Mouse (Mus musculus) gastrocnemius, postnatal 25 days (tissue): ENCODE results near the gene Tmem107. TPM values are rescaled to one million over a fixed set of nuclear protein-coding genes. Genes with fewer than 3 reads are reported as not detected.

ENCODE experiments used
- DNase-seq: peaks from one replicate; pipeline ENCODE4 v3.0.0; 2022
- total RNA-seq, 2 experiments: library from RNA; stranded (reverse); gene quantifications; 1 replicate in 1 of 2; 2 replicates in 1 of 2; pipeline ENCODE4 v1.2.3; 2021

Gene Tmem107
- total RNA-seq, 2 experiments from 2014 or later, result 3.9 to 4.1 TPM

GRCm38 (mm10) chr11:69094697-69095429, 24.3 kb downstream of the Tmem107 start, which contains the start of gene Per1:
Per1 (plus strand) TSS chr11:69095217.
- peak; percentile 100 for DNase-seq

GRCm38 (mm10) chr11:69095511-69096231, 25.1 kb downstream of the Tmem107 start:
- peak; percentile 48 for DNase-seq

- DNase-seq, result no peak
Observed at GRCm38 (mm10) chr11:69096360-69096986, 25.9 kb downstream of the Tmem107 start.

GRCm38 (mm10) chr11:69096987-69097900, 26.6 kb downstream of the Tmem107 start:
- peak; percentile 100 for DNase-seq

- peak; percentile 34 for DNase-seq
Observed at GRCm38 (mm10) chr11:69098039-69098761, 27.6 kb downstream of the Tmem107 start.

- DNase-seq, result peak; percentile 99
Observed at GRCm38 (mm10) chr11:69098762-69099091, 28.1 kb downstream of the Tmem107 start.

GRCm38 (mm10) chr11:69099177-69099914, 28.7 kb downstream of the Tmem107 start:
- peak; percentile 89 for DNase-seq

- peak; percentile 96 for DNase-seq
Observed at GRCm38 (mm10) chr11:69099915-69100345, 29.3 kb downstream of the Tmem107 start.

GRCm38 (mm10) chr11:69100639-69101360, 30.2 kb downstream of the Tmem107 start:
- peak; percentile 53 for DNase-seq

GRCm38 (mm10) chr11:69101604-69102402, 31.2 kb downstream of the Tmem107 start:
- no peak for DNase-seq

GRCm38 (mm10) chr11:69102403-69102725, 31.8 kb downstream of the Tmem107 start:
- DNase-seq, result no peak

- DNase-seq, result no peak
Observed at GRCm38 (mm10) chr11:69103121-69103520, 32.5 kb downstream of the Tmem107 start.

- no peak for DNase-seq
Observed at GRCm38 (mm10) chr11:69103531-69104435, 33.2 kb downstream of the Tmem107 start.

GRCm38 (mm10) chr11:69104487-69104886, 33.9 kb downstream of the Tmem107 start:
- DNase-seq, result no peak

- no peak for DNase-seq
Observed at GRCm38 (mm10) chr11:69105227-69105626, 34.6 kb downstream of the Tmem107 start.

GRCm38 (mm10) chr11:69105796-69106195, 35.2 kb downstream of the Tmem107 start:
- no peak for DNase-seq

GRCm38 (mm10) chr11:69106299-69106698, 35.7 kb downstream of the Tmem107 start:
- no peak for DNase-seq

- DNase-seq, result no peak
Observed at GRCm38 (mm10) chr11:69106842-69107241, 36.2 kb downstream of the Tmem107 start.
